Mouse (Mus musculus) megakaryocyte-erythroid progenitor cell, adult 5 weeks (primary cell): ENCODE data around the gene Lemd1. TPM values are rescaled to one million over a fixed set of nuclear protein-coding genes. Genes with fewer than 3 reads are reported as not detected.

Source experiments
- polyA plus RNA-seq: library from polyadenylated mRNA; stranded (reverse); fragments of >175 nt; gene quantifications from 2 replicates; pipeline ENCODE4 v1.2.3, GENCODE M21; 2012

Lemd1 gene
- polyA plus RNA-seq: not detected in 2 replicates

DNA sequence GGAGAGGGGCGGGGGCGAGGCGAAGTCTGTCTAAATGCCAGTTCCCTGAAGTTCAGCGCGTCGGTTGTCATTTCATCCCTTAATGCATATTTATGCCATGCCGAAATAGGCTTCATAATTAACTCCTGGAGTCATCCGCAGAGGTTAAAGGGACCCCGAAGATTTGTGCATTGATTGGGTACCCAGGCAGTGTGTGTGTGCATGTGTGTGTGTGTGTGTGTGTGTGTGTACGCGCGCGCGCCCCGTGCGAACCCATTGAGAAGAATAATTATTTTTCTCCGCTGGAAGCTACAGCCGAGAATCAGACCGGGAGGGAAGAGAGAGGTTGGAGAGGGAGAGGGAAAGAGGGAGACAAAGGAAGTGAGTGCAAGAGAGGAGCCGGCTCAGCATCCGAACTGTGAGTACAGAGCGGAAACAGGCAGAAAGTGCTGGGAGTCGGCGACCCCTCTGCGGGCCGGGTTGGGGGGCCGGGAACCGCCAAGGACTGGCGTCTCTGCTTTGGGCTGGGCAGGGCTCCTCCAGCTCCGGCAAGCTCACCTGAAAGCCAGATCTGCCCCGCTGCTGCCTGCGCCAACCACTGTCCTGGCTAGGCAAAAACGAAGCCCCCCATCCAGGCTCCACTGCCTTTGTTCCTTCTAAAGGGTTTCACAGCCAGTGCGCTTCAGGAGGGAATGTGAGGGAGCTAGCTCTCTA is at the start of gene Lemd1, which contains the start of gene AC124108.1:
Lemd1 (plus strand) TSS at position 339 of the 693 bp plus-strand sequence.
AC124108.1 (plus strand) TSS at position 365 of the 693 bp plus-strand sequence.

DNA sequence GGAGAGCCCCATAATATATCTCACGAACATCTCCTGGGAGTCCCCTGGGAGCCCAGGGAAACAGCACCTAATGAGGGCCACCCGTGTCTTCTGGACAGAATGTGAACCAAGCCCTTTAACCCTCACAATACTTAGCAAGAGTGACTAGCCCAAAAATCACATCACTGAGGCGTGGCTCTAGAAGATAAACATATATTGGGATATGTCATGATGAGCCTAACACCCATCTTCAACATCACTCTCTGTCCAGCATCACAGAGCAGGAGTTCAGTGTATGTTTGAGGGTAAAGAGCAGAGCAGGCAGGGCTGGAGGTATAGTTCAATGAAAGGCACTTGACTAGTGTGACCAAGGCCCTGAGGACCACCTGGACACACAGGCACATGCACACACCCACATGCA is 38.4 kb downstream of the Lemd1 start, which contains the start of gene Gm10188:
Gm10188 (minus strand) TSS at position 101 of the 400 bp plus-strand sequence.

DNA sequence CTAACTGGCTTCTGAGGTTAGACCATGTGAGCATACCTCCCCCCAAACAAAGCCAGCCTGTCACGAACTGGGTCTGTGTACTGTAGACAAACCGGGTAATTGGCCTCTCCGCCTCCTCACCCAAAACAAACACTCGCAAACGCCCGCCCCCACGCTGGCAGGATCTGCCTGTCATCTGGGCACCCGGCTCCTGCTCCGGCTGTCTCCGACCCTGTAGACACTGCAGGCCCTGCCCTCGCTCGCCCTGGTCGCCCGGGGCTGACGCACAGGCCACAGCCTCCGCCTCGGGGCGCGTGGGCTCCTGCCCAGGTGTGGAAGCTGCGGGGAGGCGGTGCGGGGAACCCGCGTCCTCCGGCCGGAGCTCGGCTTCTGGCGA is 107.2 kb downstream of the Lemd1 start, which contains the start of gene Klhdc8a:
Klhdc8a (plus strand) TSS at position 202 of the 376 bp plus-strand sequence.

Other genes with a start within 250 kb of the Lemd1 start
- gene Slc45a3, start 228.5 kb upstream of the Lemd1 start, polyA plus RNA-seq: 4.7 and 6.9 TPM in 2 replicates
- 4.6 and 6.4 TPM in 2 replicates for gene Elk4, start 183.8 kb upstream of the Lemd1 start, polyA plus RNA-seq
- 0.19 and 0.30 TPM in 2 replicates for gene Mfsd4a, start 123.4 kb upstream of the Lemd1 start, polyA plus RNA-seq
- gene Cdk18, start 51.7 kb upstream of the Lemd1 start, polyA plus RNA-seq: 13.6 and 16.5 TPM in 2 replicates
- not detected in 2 replicates for gene AC124108.1, start within 50 bp of the Lemd1 start, polyA plus RNA-seq
- not detected in 2 replicates for gene Gm10188, start 38.3 kb downstream of the Lemd1 start, polyA plus RNA-seq
- gene Klhdc8a, start 107.2 kb downstream of the Lemd1 start, polyA plus RNA-seq: 0.03 TPM in 2 replicates
- gene Nuak2, start 124.7 kb downstream of the Lemd1 start, polyA plus RNA-seq: 25.6 and 28.1 TPM in 2 replicates
- 15.7 and 18.3 TPM in 2 replicates for gene Tmcc2, start 199.8 kb downstream of the Lemd1 start, polyA plus RNA-seq
- 2.4 and 3.0 TPM in 2 replicates for gene Dstyk, start 226.1 kb downstream of the Lemd1 start, polyA plus RNA-seq